Mouse (Mus musculus) C2C12 (cell line): ENCODE measurements at regions not wholly inside any gene's neighbourhood (a gene's known extent, or its start where the extent isn't known, plus 50 kb on each side); places are given as distances from the start of the nearest gene placed in this dataset.
A peak's percentile ranks its signal among the peaks of the same experiment; 100 is the strongest.

Experiments
- CEBPB ChIP-seq: IDR thresholded peaks from one replicate; pipeline ENCODE4 v1.6.1; 2011; ENCODE audit warnings: low read depth, mild to moderate bottlenecking, control low read depth, moderate library complexity
- CTCF ChIP-seq: IDR thresholded peaks from one replicate; pipeline ENCODE4 v1.5.1; 2011; ENCODE audit not compliant: control insufficient read depth, insufficient read depth, insufficient read length
- FOSL1 ChIP-seq: IDR thresholded peaks from one replicate; pipeline ENCODE4 v1.8.0; 2011; ENCODE audit warnings: mild to moderate bottlenecking, low read length; ENCODE audit not compliant: poor library complexity, insufficient read depth, severe bottlenecking
- MAX ChIP-seq: IDR thresholded peaks from one replicate; pipeline ENCODE4 v1.6.1; 2011; ENCODE audit warnings: mild to moderate bottlenecking, control low read depth
- MYOD1 ChIP-seq: IDR thresholded peaks from one replicate; pipeline ENCODE4 v1.6.1; 2011; ENCODE audit warnings: low read depth; ENCODE audit not compliant: control insufficient read depth, insufficient read length
- MYOG ChIP-seq: IDR thresholded peaks from one replicate; pipeline ENCODE4 v1.6.1; 2011; ENCODE audit not compliant: control insufficient read depth, insufficient read length; ENCODE audit errors: extremely low read depth
- USF1 ChIP-seq: IDR thresholded peaks from one replicate; pipeline ENCODE4 v1.6.1; 2011; ENCODE audit warnings: low read depth, mild to moderate bottlenecking, control low read depth, moderate library complexity

DNA sequence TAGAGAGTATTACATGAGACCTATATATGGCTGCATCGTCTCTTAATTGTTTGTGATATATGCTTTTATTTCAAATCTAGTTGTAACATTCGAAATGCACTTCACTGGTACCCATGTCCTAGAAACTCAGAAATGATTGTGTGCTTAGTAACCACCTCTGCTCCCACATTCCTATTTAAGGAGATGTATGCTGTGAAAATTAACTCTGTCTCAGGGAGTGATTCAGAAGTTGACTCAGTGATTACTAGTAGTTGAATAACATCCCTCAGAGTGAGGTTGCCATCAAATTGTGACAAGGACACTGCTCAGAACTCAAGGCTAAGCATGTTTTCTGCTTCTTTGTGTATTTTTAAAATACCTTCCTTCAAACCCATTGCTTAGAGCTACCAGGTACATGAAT is 661.9 kb downstream of the Utrn start:
- TF ChIP-seq CTCF (no peak), MYOG (no peak), MYOD1 (no peak), USF1 (no peak), MAX (peak; percentile 48), CEBPB (no peak), FOSL1 (peak; percentile 92)
